Mouse (Mus musculus) embryonic facial prominence, embryonic 14.5 days (tissue): Measurements from ENCODE around the gene Afap1l2. TPM values are rescaled to one million over a fixed set of nuclear protein-coding genes. Genes with fewer than 3 reads are reported as not detected.

ENCODE experiments used
- ATAC-seq: fragments of 200-750 bp; cut with Nextera tagmentation; 2 replicates; pipeline ENCODE4 v1.8.0; 2017; ENCODE audit warnings: low read depth, moderate number of reproducible peaks, moderate TSS enrichment
- DNase-seq: peaks from one replicate; pipeline ENCODE4 v3.0.0-alpha.2; 2015; ENCODE audit warnings: low spot score
- H3K27ac ChIP-seq: fragments of 300-500 bp; sonication (generic); replicated peaks from 2 replicates; pipeline ENCODE4 v1.5.1; 2014; ENCODE audit warnings: low read depth, mild to moderate bottlenecking, low read length, moderate library complexity
- H3K27me3 ChIP-seq: fragments of 300-500 bp; sonication (generic); replicated peaks from 2 replicates; pipeline ENCODE4 v1.6.1; 2014; ENCODE audit warnings: low read length; ENCODE audit not compliant: control insufficient read depth, insufficient read depth
- H3K36me3 ChIP-seq: fragments of 300-500 bp; sonication (generic); 2 replicates; pipeline ENCODE4 v1.6.1; 2014; ENCODE audit warnings: low read length, mixed read lengths; ENCODE audit not compliant: control insufficient read depth, insufficient read depth
- H3K4me1 ChIP-seq: fragments of 300-500 bp; sonication (generic); 2 replicates; pipeline ENCODE4 v1.6.1; 2014; ENCODE audit warnings: antibody characterized with exemption, low read length; ENCODE audit not compliant: control insufficient read depth, insufficient read depth
- H3K4me2 ChIP-seq: fragments of 300-500 bp; sonication (generic); 2 replicates; pipeline ENCODE4 v1.6.1; 2014; ENCODE audit warnings: low read depth, mild to moderate bottlenecking, low read length, moderate library complexity, mixed read lengths
- H3K4me3 ChIP-seq: fragments of 300-500 bp; sonication (generic); 2 replicates; pipeline ENCODE4 v1.5.1; 2014; ENCODE audit warnings: low read depth, mild to moderate bottlenecking, low read length
- H3K9ac ChIP-seq: fragments of 300-500 bp; sonication (generic); 2 replicates; pipeline ENCODE4 v1.6.1; 2014; ENCODE audit warnings: low read depth, mild to moderate bottlenecking, low read length, moderate library complexity, mixed read lengths
- H3K9me3 ChIP-seq: fragments of 300-500 bp; sonication (generic); 2 replicates; pipeline ENCODE4 v1.6.1; 2016; ENCODE audit warnings: low read length; ENCODE audit not compliant: control insufficient read depth
- WGBS: fragments of 180-500 bp; shearing (Covaris S2); extraction: QIAGEN DNeasy Blood & Tissue Kit; methylation state at CpG from one replicate; pipeline ENCODE4 v1.1.7; 2014; 5-methylcytosine and 5-hydroxymethylcytosine counted together
- polyA plus RNA-seq: library from polyadenylated mRNA; unstranded; fragments of >200 nt; fragmentation: Nextera tagmentation; extraction: Ambion mirVana; gene quantifications from 2 replicates; pipeline ENCODE4 v1.2.1, GENCODE M21; 2014

Gene Afap1l2
- polyA plus RNA-seq, 1 experiment from 2014 or later = 10.8 TPM

DNA sequence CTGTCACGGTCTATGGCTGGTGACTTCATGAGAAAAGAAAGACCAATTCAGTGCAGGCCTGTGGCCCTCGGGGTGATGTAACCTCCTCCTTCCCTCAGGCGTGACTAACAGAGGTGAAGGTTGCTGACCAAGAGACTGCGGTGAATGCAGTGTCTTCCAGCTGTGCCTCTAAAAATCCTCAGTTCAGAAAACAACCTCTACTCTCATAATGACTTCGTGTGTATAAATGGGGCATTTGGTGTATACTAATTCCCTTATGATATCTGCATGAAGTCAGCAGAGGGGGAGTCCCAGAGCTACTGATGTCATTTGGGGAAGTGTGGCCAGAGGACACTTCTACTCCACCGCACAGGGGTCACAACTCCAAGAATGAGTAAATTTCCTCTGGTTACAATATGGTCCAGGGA is 5.2 kb upstream of the Afap1l2 start:
- DNase-seq (no peak), ATAC-seq (no peak)
- Histone ChIP-seq H3K4me3 (no peak overlapping the region), H3K27ac (no peak overlapping the region), H3K9me3 (no peaks in the 10 kb centered on the region), H3K36me3 (no peaks in the 10 kb centered on the region), H3K4me2 (no peak overlapping the region), H3K9ac (no peak overlapping the region), H3K4me1 (peaks cover 13% of the 10 kb centered on the region), H3K27me3 (no peaks in the 10 kb centered on the region)
- 56% methylated on average over 6 of the region's 6 CpGs for WGBS

DNA sequence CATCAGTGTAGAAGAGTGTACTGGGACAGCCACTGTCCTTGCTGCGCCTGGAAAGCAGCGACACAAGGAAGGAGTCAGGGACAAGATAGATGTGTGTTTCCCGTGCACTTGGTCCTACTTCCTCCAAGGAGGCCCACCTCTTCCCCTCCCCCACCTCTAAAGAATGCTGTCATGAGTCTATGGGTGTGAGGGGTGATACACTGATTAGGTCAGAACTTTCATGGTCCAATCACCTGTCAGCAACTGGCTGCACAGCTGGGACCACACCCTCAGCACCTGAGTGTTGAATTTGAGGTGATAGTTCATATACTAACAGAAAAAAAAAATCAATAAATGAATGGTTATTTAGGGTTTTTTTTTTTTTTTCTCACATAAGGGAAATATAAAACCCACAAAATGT is 4.0 kb upstream of the Afap1l2 start:
- ATAC-seq (no peak), DNase-seq (no peak)
- no peak overlapping the region for H3K27ac ChIP-seq

DNA sequence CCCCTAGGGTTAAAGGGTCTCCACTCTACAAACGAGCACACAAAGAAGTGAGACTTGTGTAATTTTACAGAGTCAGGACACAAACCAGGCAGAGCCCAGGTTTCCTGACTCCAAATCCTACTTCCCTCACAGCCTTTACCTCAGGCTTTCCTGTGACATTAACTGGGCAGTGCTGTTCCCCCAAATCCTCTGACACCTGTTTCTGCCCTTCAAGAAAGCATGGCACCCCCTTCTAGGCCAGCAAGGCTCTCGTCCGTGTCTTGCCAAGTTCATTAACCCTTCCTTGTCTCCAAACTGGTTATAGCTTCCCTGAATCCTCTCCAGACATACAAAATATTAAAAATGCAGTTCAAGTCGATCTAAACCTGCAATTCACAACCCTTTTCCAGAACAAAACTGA is 2.0 kb upstream of the Afap1l2 start:
- 29% methylated on average over 4 of the region's 4 CpGs for WGBS
- Histone ChIP-seq H3K27me3 (peaks cover 14% of the 10 kb centered on the region; the same call in 1 of the 2 replicates), H3K4me1 (peaks cover 9% of the 10 kb centered on the region; the same call in 1 of the 2 replicates), H3K9ac (no peak overlapping the region), H3K4me3 (no peak overlapping the region), H3K36me3 (no peaks in the 10 kb centered on the region), H3K27ac (no peak overlapping the region), H3K4me2 (no peak overlapping the region), H3K9me3 (no peaks in the 10 kb centered on the region)
- no peak for DNase-seq
- no peak for ATAC-seq

More for the DNA sequence above, 4.0 kb upstream of the Afap1l2 start:
- H3K4me2 ChIP-seq = no peak overlapping the region
- no peak overlapping the region for H3K4me3 ChIP-seq
- peaks cover 15% of the 10 kb centered on the region; the same call in 1 of the 2 replicates for H3K4me1 ChIP-seq
- no peaks in the 10 kb centered on the region for H3K36me3 ChIP-seq
- WGBS = 69% methylated on average over 3 of the region's 3 CpGs
- H3K9ac ChIP-seq = no peak overlapping the region
- peaks cover 9% of the 10 kb centered on the region; the same call in 1 of the 2 replicates for H3K27me3 ChIP-seq
- H3K9me3 ChIP-seq = no peaks in the 10 kb centered on the region

DNA sequence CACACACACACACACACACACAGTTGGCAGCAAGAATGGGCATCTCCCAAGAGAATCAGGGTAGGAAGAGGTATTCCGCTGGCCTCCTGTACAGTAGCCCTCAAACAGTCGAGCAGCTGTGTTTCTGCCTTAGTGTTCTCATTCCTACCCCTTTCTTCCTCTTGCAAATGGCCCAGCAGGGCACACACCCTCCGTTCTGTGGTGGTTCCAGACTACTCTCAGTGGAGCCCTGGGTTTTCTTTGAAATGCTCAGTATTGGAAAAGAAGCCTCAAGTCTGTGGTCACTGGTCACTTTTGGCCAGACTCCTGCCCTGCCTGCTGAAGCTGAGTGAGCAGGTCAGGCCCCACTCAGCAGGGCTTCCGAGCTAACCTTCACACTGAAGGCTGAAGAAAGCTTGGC is 1.6 kb upstream of the Afap1l2 start:
- no peak overlapping the region for H3K4me2 ChIP-seq
- H3K4me1 ChIP-seq = peaks cover 9% of the 10 kb centered on the region; the same call in 1 of the 2 replicates
- H3K4me3 ChIP-seq = no peak overlapping the region
- no peak for ATAC-seq
- DNase-seq = no peak
- peaks cover 14% of the 10 kb centered on the region; the same call in 1 of the 2 replicates for H3K27me3 ChIP-seq
- H3K9me3 ChIP-seq = no peaks in the 10 kb centered on the region
- no peaks in the 10 kb centered on the region for H3K36me3 ChIP-seq
- 67% methylated on average over 4 of the region's 4 CpGs for WGBS
- no peak overlapping the region for H3K9ac ChIP-seq
- H3K27ac ChIP-seq = no peak overlapping the region

DNA sequence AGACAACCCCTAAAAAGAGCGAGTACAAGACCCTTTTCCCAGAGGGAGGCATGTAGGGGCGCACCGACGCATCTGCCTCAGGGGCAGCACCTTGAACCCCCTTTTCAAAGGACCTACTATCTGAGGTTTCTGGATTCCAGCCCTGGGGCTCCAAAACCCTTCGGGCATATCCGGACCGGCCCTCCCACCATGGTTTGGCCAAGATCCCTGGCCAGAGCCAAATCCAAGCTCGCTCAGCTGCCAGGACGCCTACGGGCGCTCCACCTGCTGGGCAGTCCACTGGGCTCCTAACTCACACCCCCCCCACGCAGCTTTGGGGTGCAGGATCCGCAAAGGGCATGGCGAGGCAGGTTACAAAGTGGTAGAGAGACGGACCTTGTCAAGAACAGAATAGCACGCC is 737 bp downstream of the Afap1l2 start:
- peaks cover 17% of the 10 kb centered on the region for H3K4me1 ChIP-seq
- WGBS = 51% methylated on average over 16 of the region's 16 CpGs
- DNase-seq = no peak

DNA sequence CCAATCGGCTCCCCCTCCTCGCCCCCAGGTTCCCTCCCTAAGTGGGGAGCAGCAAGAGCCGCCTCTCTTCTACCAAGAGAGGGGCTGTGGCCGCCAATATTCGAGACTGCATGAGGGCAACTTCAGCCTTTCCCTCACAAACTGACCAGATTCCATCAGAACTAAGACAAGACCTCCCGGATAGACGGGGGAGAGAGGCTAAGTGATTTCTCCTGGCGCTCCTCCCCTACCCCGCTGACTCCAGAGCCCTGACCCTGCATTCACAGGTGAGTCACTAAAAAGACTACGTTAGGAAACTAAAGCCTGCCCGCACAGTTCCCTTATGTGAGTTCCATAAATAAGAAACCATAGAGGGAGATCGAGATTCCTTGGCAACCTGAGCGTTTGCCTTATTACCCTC is 1.2 kb downstream of the Afap1l2 start:
- Histone ChIP-seq H3K36me3 (no peaks in the 10 kb centered on the region), H3K4me2 (peak overlapping the region; percentile 99), H3K9me3 (no peaks in the 10 kb centered on the region), H3K4me1 (peaks cover 17% of the 10 kb centered on the region), H3K27ac (no peak overlapping the region), H3K9ac (no peak overlapping the region), H3K4me3 (peak overlapping the region; percentile 58), H3K27me3 (peaks cover 14% of the 10 kb centered on the region; the same call in 1 of the 2 replicates)
- DNase-seq = no peak
- WGBS = 51% methylated on average over 13 of the region's 13 CpGs
- no peak for ATAC-seq

More for the DNA sequence above, 737 bp downstream of the Afap1l2 start:
- peak overlapping the region; percentile 60; the same call in 1 of the 2 replicates for H3K9ac ChIP-seq
- H3K4me2 ChIP-seq = peak overlapping the region; percentile 99
- H3K36me3 ChIP-seq = no peaks in the 10 kb centered on the region
- peaks cover 14% of the 10 kb centered on the region; the same call in 1 of the 2 replicates for H3K27me3 ChIP-seq
- H3K4me3 ChIP-seq = peak overlapping the region; percentile 58
- H3K9me3 ChIP-seq = no peaks in the 10 kb centered on the region
- no peak for ATAC-seq
- no peak overlapping the region for H3K27ac ChIP-seq

DNA sequence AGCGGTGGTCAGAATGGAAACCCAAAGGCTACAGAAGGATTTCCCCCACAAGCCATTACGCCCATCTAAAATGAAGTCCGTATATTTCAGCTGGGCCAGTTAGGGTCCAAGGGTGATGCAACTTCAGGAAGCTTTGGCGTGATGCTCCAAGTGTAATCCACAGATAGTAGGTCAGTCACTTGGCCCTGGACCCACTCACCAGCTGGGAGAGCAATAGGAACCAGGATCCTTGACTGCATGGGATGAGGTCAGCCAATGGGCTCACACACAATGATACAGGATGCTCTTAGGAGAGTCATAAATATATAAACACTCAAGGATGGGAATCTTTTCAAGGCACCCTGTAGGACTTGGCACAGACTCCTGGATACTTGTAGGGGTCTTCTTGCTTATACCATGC is 3.0 kb downstream of the Afap1l2 start:
- ATAC-seq = no peak
- DNase-seq = no peak
- Histone ChIP-seq H3K27ac (no peak overlapping the region), H3K9ac (no peak overlapping the region), H3K4me2 (no peak overlapping the region), H3K9me3 (no peaks in the 10 kb centered on the region), H3K27me3 (peaks cover 14% of the 10 kb centered on the region; the same call in 1 of the 2 replicates), H3K36me3 (no peaks in the 10 kb centered on the region), H3K4me3 (no peak overlapping the region), H3K4me1 (peaks cover 20% of the 10 kb centered on the region)
- WGBS = 88% methylated on average over 4 of the region's 4 CpGs

DNA sequence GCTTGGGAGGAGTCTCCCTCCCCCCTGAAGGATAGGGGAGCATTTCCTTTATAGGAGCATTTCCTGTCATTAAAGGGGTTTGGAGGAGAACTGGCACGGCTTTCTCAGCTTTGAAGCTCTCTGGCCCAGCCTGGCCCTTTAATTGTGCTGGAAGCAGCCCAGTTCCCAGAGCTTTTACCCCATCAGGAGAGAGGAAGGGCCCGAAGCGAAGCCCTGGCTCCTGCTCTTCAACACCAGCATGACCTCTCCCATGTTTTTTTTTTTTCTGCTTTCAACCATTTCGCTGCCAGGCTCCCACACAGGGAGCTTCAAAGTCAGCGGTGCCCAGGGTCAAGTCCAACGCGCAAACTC is 4.6 kb downstream of the Afap1l2 start:
- no peak overlapping the region for H3K4me3 ChIP-seq
- WGBS = 36% methylated on average over 7 of the region's 7 CpGs
- peaks cover 14% of the 10 kb centered on the region; the same call in 1 of the 2 replicates for H3K27me3 ChIP-seq
- no peak overlapping the region for H3K4me2 ChIP-seq
- no peaks in the 10 kb centered on the region for H3K9me3 ChIP-seq
- no peak overlapping the region for H3K27ac ChIP-seq
- no peaks in the 10 kb centered on the region for H3K36me3 ChIP-seq
- peaks cover 20% of the 10 kb centered on the region for H3K4me1 ChIP-seq
- H3K9ac ChIP-seq = no peak overlapping the region
- ATAC-seq (no peak), DNase-seq (no peak)

DNA sequence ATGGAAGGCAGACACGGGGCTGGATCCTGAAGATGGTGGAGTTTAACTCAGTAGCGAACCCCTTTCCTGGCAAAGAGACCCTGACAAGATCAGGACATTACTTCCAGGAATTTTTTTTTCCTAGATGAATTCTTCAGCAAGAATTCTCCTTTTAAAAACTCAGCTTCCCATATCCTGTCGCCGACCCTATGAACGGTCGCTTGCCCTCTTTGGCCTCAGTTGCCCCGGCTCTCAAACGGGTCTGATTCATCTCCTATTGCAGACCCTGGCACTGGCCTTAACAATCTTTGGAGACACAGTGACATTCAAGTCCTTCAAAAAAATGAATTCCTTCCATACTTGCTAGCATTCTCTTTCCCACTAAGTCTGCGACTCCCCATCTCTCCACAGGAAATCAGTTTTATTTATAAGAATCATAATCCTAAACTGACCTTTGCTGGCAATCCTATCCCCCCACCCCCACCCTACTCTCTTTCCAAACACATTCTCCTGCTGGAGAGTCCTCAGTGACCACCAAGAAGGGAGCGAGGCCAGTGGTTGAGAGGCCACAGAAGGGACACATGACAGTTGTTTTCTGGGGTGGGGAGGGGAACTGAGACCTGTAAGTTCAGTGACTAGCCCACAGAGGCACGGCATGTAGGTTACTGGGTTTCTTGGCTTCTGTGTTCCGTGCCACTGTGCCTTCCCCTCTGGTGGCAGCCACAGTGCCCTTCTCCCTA is 5.1 kb downstream of the Afap1l2 start:
- Histone ChIP-seq H3K4me1 (peaks cover 19% of the 10 kb centered on the region), H3K4me2 (no peak overlapping the region), H3K36me3 (no peaks in the 10 kb centered on the region), H3K27ac (no peak overlapping the region), H3K9me3 (no peaks in the 10 kb centered on the region), H3K27me3 (peaks cover 12% of the 10 kb centered on the region; the same call in 1 of the 2 replicates), H3K9ac (no peak overlapping the region), H3K4me3 (no peak overlapping the region)
- no peak for ATAC-seq
- DNase-seq = no peak
- WGBS = 52% methylated on average over 12 of the region's 12 CpGs
